Mouse (Mus musculus) lung, embryonic 16.5 days (tissue): ENCODE results near the gene Nudc. TPM values are rescaled to one million over a fixed set of nuclear protein-coding genes. Genes with fewer than 3 reads are reported as not detected.
A peak's percentile ranks its signal among the peaks of the same experiment; 100 is the strongest.

ENCODE experiments used
- ATAC-seq: fragments of 200-750 bp; cut with Nextera tagmentation; 2 replicates; pipeline ENCODE4 v1.8.0; 2017; ENCODE audit warnings: low read depth, mild to moderate bottlenecking, moderate library complexity
- H3K27ac ChIP-seq: fragments of 300-500 bp; sonication (generic); 2 replicates; pipeline ENCODE4 v1.5.1; 2014; ENCODE audit warnings: mild to moderate bottlenecking, control low read depth, low read length
- H3K27me3 ChIP-seq: fragments of 300-500 bp; sonication (generic); 2 replicates; pipeline ENCODE4 v1.6.1; 2014; ENCODE audit warnings: low read depth, low read length, mixed read lengths; ENCODE audit not compliant: control insufficient read depth, insufficient read depth
- H3K36me3 ChIP-seq: fragments of 300-500 bp; sonication (generic); 2 replicates; pipeline ENCODE4 v1.6.1; 2014; ENCODE audit warnings: low read length; ENCODE audit not compliant: control insufficient read depth, insufficient read depth
- H3K4me1 ChIP-seq: fragments of 300-500 bp; sonication (generic); replicated peaks from 2 replicates; pipeline ENCODE4 v1.6.1; 2014; ENCODE audit warnings: low read length, mixed read lengths; ENCODE audit not compliant: control insufficient read depth, insufficient read depth
- H3K4me2 ChIP-seq: fragments of 300-500 bp; sonication (generic); 2 replicates; pipeline ENCODE4 v1.6.1; 2014; ENCODE audit warnings: low read depth, low read length, control low read depth
- H3K4me3 ChIP-seq: fragments of 300-500 bp; sonication (generic); 2 replicates; pipeline ENCODE4 v1.5.1; 2014; ENCODE audit warnings: mild to moderate bottlenecking, low read length, control low read depth
- H3K9ac ChIP-seq: fragments of 300-500 bp; sonication (generic); 2 replicates; pipeline ENCODE4 v1.6.1; 2014; ENCODE audit warnings: low read length, control low read depth
- H3K9me3 ChIP-seq: fragments of 300-500 bp; sonication (generic); 2 replicates; pipeline ENCODE4 v1.6.1; 2016; ENCODE audit warnings: low read length; ENCODE audit not compliant: control insufficient read depth
- WGBS: fragments of 180-500 bp; shearing (Covaris S2); extraction: QIAGEN DNeasy Blood & Tissue Kit; methylation state at CpG from one replicate; pipeline ENCODE4 v1.1.7; 2014; 5-methylcytosine and 5-hydroxymethylcytosine counted together
- polyA plus RNA-seq: library from polyadenylated mRNA; unstranded; fragments of >200 nt; fragmentation: Nextera tagmentation; extraction: Ambion mirVana; gene quantifications from 2 replicates; pipeline ENCODE4 v1.2.1, GENCODE M21; 2015

The Nudc gene
- polyA plus RNA-seq, 1 experiment from 2014 or later: 267 TPM

- H3K9ac ChIP-seq: peak overlapping the region; percentile 61
- no peaks in the 10 kb centered on the region for H3K36me3 ChIP-seq
- H3K4me2 ChIP-seq: peak overlapping the region; percentile 100
- H3K27ac ChIP-seq: no peak overlapping the region
- peak overlapping the region; percentile 60 for H3K4me3 ChIP-seq
- peak; percentile 46 for ATAC-seq
- no peaks in the 10 kb centered on the region for H3K9me3 ChIP-seq
- H3K27me3 ChIP-seq: peaks cover 68% of the 10 kb centered on the region
- H3K4me1 ChIP-seq: peaks cover 16% of the 10 kb centered on the region
- WGBS: under 1% methylated on average over 67 of the region's 70 CpGs
Measured at GRCm38 (mm10) chr4:133497461-133498159, 48.2 kb downstream of the Nudc start.

GRCm38 (mm10) chr4:133496738-133497445, 48.9 kb downstream of the Nudc start:
- WGBS: 24% methylated on average over 6 of the region's 6 CpGs
- Histone ChIP-seq H3K9me3 (no peaks in the 10 kb centered on the region), H3K36me3 (no peaks in the 10 kb centered on the region), H3K4me2 (no peak overlapping the region), H3K4me1 (peaks cover 17% of the 10 kb centered on the region), H3K27me3 (peaks cover 66% of the 10 kb centered on the region), H3K4me3 (no peak overlapping the region; the same call in 1 of the 2 replicates), H3K9ac (no peak overlapping the region), H3K27ac (no peak overlapping the region)
- no peak for ATAC-seq

- 30% methylated on average over 7 of the region's 7 CpGs for WGBS
Measured at GRCm38 (mm10) chr4:133495711-133496110, 50.1 kb downstream of the Nudc start.

GRCm38 (mm10) chr4:133494867-133495266, 50.9 kb downstream of the Nudc start:
- Histone ChIP-seq H3K36me3 (no peaks in the 10 kb centered on the region), H3K4me3 (no peak overlapping the region), H3K4me1 (peaks cover 22% of the 10 kb centered on the region), H3K4me2 (no peak overlapping the region), H3K27ac (no peak overlapping the region), H3K9ac (no peak overlapping the region), H3K9me3 (no peaks in the 10 kb centered on the region), H3K27me3 (peaks cover 49% of the 10 kb centered on the region)
- no peak for ATAC-seq
- WGBS: 54% methylated on average over 4 of the region's 4 CpGs

More at GRCm38 (mm10) chr4:133495711-133496110, 50.1 kb downstream of the Nudc start:
- no peaks in the 10 kb centered on the region for H3K9me3 ChIP-seq
- H3K4me3 ChIP-seq: no peak overlapping the region
- peaks cover 58% of the 10 kb centered on the region for H3K27me3 ChIP-seq
- no peak overlapping the region for H3K4me2 ChIP-seq
- H3K9ac ChIP-seq: no peak overlapping the region
- H3K36me3 ChIP-seq: no peaks in the 10 kb centered on the region
- peaks cover 22% of the 10 kb centered on the region for H3K4me1 ChIP-seq
- no peak overlapping the region for H3K27ac ChIP-seq
- no peak for ATAC-seq

GRCm38 (mm10) chr4:133494432-133494831, 51.4 kb downstream of the Nudc start:
- Histone ChIP-seq H3K9ac (peak overlapping the region; percentile 42; the same call in 1 of the 2 replicates), H3K36me3 (no peaks in the 10 kb centered on the region), H3K9me3 (no peaks in the 10 kb centered on the region), H3K4me2 (peak overlapping the region; percentile 62), H3K27ac (peak overlapping the region; percentile 15; the same call in 1 of the 2 replicates), H3K4me1 (peaks cover 25% of the 10 kb centered on the region), H3K27me3 (peaks cover 46% of the 10 kb centered on the region), H3K4me3 (peak overlapping the region; percentile 36)
- ATAC-seq: peak; percentile 56
- WGBS: under 1% methylated on average over 12 of the region's 12 CpGs

GRCm38 (mm10) chr4:133493895-133494294, 51.9 kb downstream of the Nudc start:
- no peaks in the 10 kb centered on the region for H3K36me3 ChIP-seq
- peak overlapping the region; percentile 36 for H3K4me3 ChIP-seq
- H3K4me2 ChIP-seq: peak overlapping the region; percentile 62
- no peaks in the 10 kb centered on the region for H3K9me3 ChIP-seq
- ATAC-seq: no peak
- 12% methylated on average over 11 of the region's 12 CpGs for WGBS
- H3K27me3 ChIP-seq: peaks cover 40% of the 10 kb centered on the region
- peaks cover 27% of the 10 kb centered on the region for H3K4me1 ChIP-seq
- peak overlapping the region; percentile 15; the same call in 1 of the 2 replicates for H3K27ac ChIP-seq
- H3K9ac ChIP-seq: peak overlapping the region; percentile 42; the same call in 1 of the 2 replicates

- H3K4me3 ChIP-seq: no peak overlapping the region
- no peak overlapping the region for H3K27ac ChIP-seq
- whole genome bisulfite sequencing: 23% methylated on average over 9 of the region's 10 CpGs
- ATAC-seq: peak; percentile 22; the same call in 1 of the 2 replicates
- peaks cover 19% of the 10 kb centered on the region for H3K27me3 ChIP-seq
- no peak overlapping the region for H3K9ac ChIP-seq
- no peaks in the 10 kb centered on the region for H3K36me3 ChIP-seq
- peaks cover 16% of the 10 kb centered on the region for H3K4me1 ChIP-seq
- H3K4me2 ChIP-seq: no peak overlapping the region
- no peaks in the 10 kb centered on the region for H3K9me3 ChIP-seq
Measured at GRCm38 (mm10) chr4:133491800-133492199, 54.0 kb downstream of the Nudc start.

GRCm38 (mm10) chr4:133489489-133490245, 56.1 kb downstream of the Nudc start:
- peak; percentile 48 for ATAC-seq
- Histone ChIP-seq H3K9ac (no peak overlapping the region), H3K27me3 (no peaks in the 10 kb centered on the region), H3K4me3 (no peak overlapping the region), H3K9me3 (no peaks in the 10 kb centered on the region), H3K27ac (peak overlapping the region; percentile 57), H3K4me1 (peaks cover 17% of the 10 kb centered on the region), H3K36me3 (no peaks in the 10 kb centered on the region), H3K4me2 (no peak overlapping the region)
- 48% methylated on average over 4 of the region's 4 CpGs for WGBS
